Mouse (Mus musculus) midbrain, embryonic 11.5 days (tissue): ENCODE measurements around the gene Mybph. TPM values are rescaled to one million over a fixed set of nuclear protein-coding genes. Genes with fewer than 3 reads are reported as not detected.
"Not testable (repeated sequence)": the region's sequence is repeated elsewhere in the genome, so short reads cannot be mapped to it uniquely, and the experiment has no call there.

Source experiments
- ATAC-seq: fragments of 200-750 bp; cut with Nextera tagmentation; 2 replicates; pipeline ENCODE4 v1.8.0; 2017; ENCODE audit warnings: moderate TSS enrichment, moderate library complexity; ENCODE audit not compliant: low FRiP score
- DNase-seq: peaks from one replicate; pipeline ENCODE4 v3.0.0; 2015; ENCODE audit warnings: low spot score; ENCODE audit errors: missing footprints
- H3K27ac ChIP-seq: fragments of 300-500 bp; sonication (generic); 2 replicates; pipeline ENCODE4 v1.5.1; 2014; ENCODE audit warnings: low read depth, low read length
- H3K27me3 ChIP-seq: fragments of 300-500 bp; sonication (generic); 2 replicates; pipeline ENCODE4 v1.6.1; 2014; ENCODE audit warnings: mild to moderate bottlenecking, low read length, moderate library complexity, mixed read lengths; ENCODE audit not compliant: control insufficient read depth, insufficient read depth
- H3K36me3 ChIP-seq: fragments of 300-500 bp; sonication (generic); 2 replicates; pipeline ENCODE4 v1.6.1; 2014; ENCODE audit warnings: mild to moderate bottlenecking, low read length, moderate library complexity, mixed read lengths; ENCODE audit not compliant: control insufficient read depth, insufficient read depth
- H3K4me1 ChIP-seq: fragments of 300-500 bp; sonication (generic); 2 replicates; pipeline ENCODE4 v1.6.1; 2014; ENCODE audit warnings: low read length; ENCODE audit not compliant: control insufficient read depth, insufficient read depth
- H3K4me2 ChIP-seq: fragments of 300-500 bp; sonication (generic); 2 replicates; pipeline ENCODE4 v1.6.1; 2014; ENCODE audit warnings: mild to moderate bottlenecking, moderate library complexity
- H3K4me3 ChIP-seq: fragments of 300-500 bp; sonication (generic); 2 replicates; pipeline ENCODE4 v1.5.1; 2014; ENCODE audit warnings: low read depth, low read length
- H3K9ac ChIP-seq: fragments of 300-500 bp; sonication (generic); 2 replicates; pipeline ENCODE4 v1.6.1; 2014; ENCODE audit warnings: low read length
- H3K9me3 ChIP-seq: fragments of 300-500 bp; sonication (generic); 2 replicates; pipeline ENCODE4 v1.6.1; 2016; ENCODE audit warnings: low read length; ENCODE audit not compliant: control insufficient read depth
- WGBS: fragments of 180-500 bp; shearing (Covaris S2); extraction: QIAGEN DNeasy Blood & Tissue Kit; methylation state at CpG from one replicate; pipeline ENCODE4 v1.1.7; 2014; 5-methylcytosine and 5-hydroxymethylcytosine counted together
- polyA plus RNA-seq: library from polyadenylated mRNA; unstranded; fragments of >200 nt; fragmentation: Nextera tagmentation; extraction: Ambion mirVana; gene quantifications from 2 replicates; pipeline ENCODE4 v1.2.1, GENCODE M21; 2014

The Mybph gene
- polyA plus RNA-seq, 1 experiment from 2014 or later: 0.12 TPM

- Histone ChIP-seq H3K36me3 (no peaks in the 10 kb centered on the region), H3K9me3 (no peaks in the 10 kb centered on the region), H3K27me3 (peaks cover under 1% of the 10 kb centered on the region; the same call in 1 of the 2 replicates), H3K9ac (no peak overlapping the region), H3K27ac (no peak overlapping the region), H3K4me1 (no peaks in the 10 kb centered on the region), H3K4me3 (no peak overlapping the region), H3K4me2 (no peak overlapping the region)
- DNase-seq (no peak), ATAC-seq (no peak)
- WGBS: 79% methylated on average over 8 of the region's 8 CpGs
Observed at GRCm38 (mm10) chr1:134241298-134241697, 48.0 kb downstream of the Mybph start.

GRCm38 (mm10) chr1:134242286-134242685 lies 49.0 kb downstream of the Mybph start:
- H3K36me3 ChIP-seq: no peaks in the 10 kb centered on the region
- ATAC-seq: no peak
- WGBS: 80% methylated on average over 2 of the region's 2 CpGs
- no peaks in the 10 kb centered on the region for H3K9me3 ChIP-seq
- peak; percentile 65 for DNase-seq
- no peaks in the 10 kb centered on the region for H3K27me3 ChIP-seq
- no peak overlapping the region for H3K27ac ChIP-seq
- H3K4me2 ChIP-seq: no peak overlapping the region
- no peaks in the 10 kb centered on the region for H3K4me1 ChIP-seq
- H3K4me3 ChIP-seq: no peak overlapping the region
- no peak overlapping the region for H3K9ac ChIP-seq

- Histone ChIP-seq H3K9me3 (no peaks in the 10 kb centered on the region), H3K4me3 (no peak overlapping the region), H3K36me3 (no peaks in the 10 kb centered on the region), H3K27ac (no peak overlapping the region), H3K27me3 (no peaks in the 10 kb centered on the region), H3K4me1 (no peaks in the 10 kb centered on the region), H3K4me2 (no peak overlapping the region), H3K9ac (no peak overlapping the region)
- no peak for ATAC-seq
- peak; percentile 73 for DNase-seq
- 79% methylated on average over 6 of the region's 6 CpGs for WGBS
Observed at GRCm38 (mm10) chr1:134243505-134243904, 50.3 kb downstream of the Mybph start.

DNA sequence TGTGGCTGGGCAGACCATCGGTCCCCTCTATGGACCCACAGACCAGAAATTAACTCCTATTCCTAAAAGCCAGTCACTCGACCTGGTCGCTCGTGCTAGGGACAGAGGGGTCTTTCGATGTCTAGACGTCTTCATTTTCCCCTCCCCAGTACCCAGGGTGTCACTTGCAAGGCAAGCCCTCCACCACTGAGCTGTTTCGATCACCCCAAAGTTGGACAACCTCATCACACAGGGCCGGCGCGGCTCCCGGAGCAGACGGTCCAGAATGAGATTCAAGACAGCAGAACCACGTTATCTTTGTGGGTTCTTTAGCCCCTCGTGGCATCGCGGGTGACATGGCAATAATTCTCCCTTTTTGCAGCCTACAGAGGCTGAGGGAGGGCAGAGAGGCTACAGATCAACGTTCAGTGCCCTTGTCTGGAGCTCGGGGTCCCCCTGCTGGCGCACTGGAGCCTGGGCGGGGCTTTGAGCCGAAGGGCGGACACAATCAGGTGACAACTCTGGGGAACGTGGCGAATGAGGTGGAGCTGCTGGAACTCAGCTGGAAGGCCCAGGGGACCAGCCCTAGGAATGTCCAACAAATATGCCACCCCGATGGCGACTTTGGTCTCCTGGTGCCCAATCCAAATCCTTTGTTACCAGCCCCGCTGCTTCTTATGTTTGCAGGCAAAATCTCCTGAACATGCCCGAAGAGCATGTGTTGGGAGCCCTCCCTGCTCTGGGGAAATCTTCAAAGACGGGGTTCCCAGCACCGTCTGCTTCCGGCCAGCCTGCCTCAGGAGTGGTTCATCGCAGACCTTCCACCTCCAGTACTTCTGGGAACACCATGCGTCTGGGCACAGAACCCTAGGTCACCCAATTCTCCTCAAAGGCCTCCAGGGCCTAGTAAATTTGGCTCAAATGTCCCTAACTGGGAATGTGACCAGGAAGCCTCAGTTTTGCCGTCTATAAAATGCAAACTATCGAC lies 51.0 kb downstream of the Mybph start:
- Histone ChIP-seq H3K4me2 (peak overlapping the region; percentile 20), H3K27ac (no peak overlapping the region), H3K36me3 (no peaks in the 10 kb centered on the region), H3K9me3 (no peaks in the 10 kb centered on the region), H3K4me3 (no peak overlapping the region), H3K27me3 (no peaks in the 10 kb centered on the region), H3K4me1 (no peaks in the 10 kb centered on the region), H3K9ac (no peak overlapping the region)
- peak; percentile 77 for ATAC-seq
- 23% methylated on average over 35 of the region's 35 CpGs for WGBS
- DNase-seq: peak; percentile 98

- Histone ChIP-seq H3K27me3 (no peaks in the 10 kb centered on the region), H3K4me1 (no peaks in the 10 kb centered on the region), H3K9me3 (no peaks in the 10 kb centered on the region), H3K9ac (no peak overlapping the region), H3K36me3 (no peaks in the 10 kb centered on the region), H3K4me2 (no peak overlapping the region), H3K27ac (no peak overlapping the region), H3K4me3 (no peak overlapping the region)
- ATAC-seq: no peak
- no peak for DNase-seq
- WGBS: 83% methylated on average over 14 of the region's 14 CpGs
Observed at GRCm38 (mm10) chr1:134245004-134245717, 51.9 kb downstream of the Mybph start.

DNA sequence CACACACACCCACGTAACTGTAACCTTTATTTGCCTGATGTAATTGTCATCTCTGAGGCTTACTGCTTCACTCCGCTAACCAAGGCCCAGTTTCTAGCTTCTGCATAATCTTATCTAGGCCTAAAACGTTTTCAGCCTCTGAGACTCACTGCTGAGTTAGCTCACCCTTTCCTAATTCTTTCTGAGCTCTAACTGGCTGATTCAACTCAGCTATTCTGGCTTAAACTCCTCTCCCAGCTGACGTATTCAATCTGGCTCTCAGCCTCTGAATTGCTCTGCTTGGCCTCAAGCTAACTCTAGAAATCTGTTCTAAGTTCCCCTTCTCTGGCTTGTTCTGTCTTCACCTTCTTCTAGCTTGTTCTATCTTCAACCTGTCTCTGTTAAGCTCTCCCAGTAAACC lies 53.3 kb downstream of the Mybph start:
- WGBS: 59% methylated on average over 4 of the region's 4 CpGs

GRCm38 (mm10) chr1:134249681-134250080 lies 56.4 kb downstream of the Mybph start:
- H3K36me3 ChIP-seq, H3K4me1 ChIP-seq, H3K4me3 ChIP-seq, DNase-seq, H3K9me3 ChIP-seq, H3K4me2 ChIP-seq, H3K27ac ChIP-seq, H3K9ac ChIP-seq, ATAC-seq, H3K27me3 ChIP-seq: not testable (repeated sequence)
- 76% methylated on average over 1 of the region's 1 CpGs for WGBS

More for the DNA sequence above, 53.3 kb downstream of the Mybph start:
- Histone ChIP-seq H3K27me3 (no peaks in the 10 kb centered on the region), H3K36me3 (no peaks in the 10 kb centered on the region), H3K9me3 (no peaks in the 10 kb centered on the region), H3K9ac (no peak overlapping the region), H3K4me3 (no peak overlapping the region), H3K27ac (no peak overlapping the region), H3K4me2 (no peak overlapping the region), H3K4me1 (no peaks in the 10 kb centered on the region)
- ATAC-seq: no peak
- peak; percentile 65 for DNase-seq
